Mouse (Mus musculus): Measurements from ENCODE around the gene Ctnnbip1. TPM values are rescaled to one million over a fixed set of nuclear protein-coding genes. Genes with fewer than 3 reads are reported as not detected.

Ctnnbip1 gene
- polyA plus RNA-seq, 1 experiment from 2014 or later: 74.6 TPM

DNA sequence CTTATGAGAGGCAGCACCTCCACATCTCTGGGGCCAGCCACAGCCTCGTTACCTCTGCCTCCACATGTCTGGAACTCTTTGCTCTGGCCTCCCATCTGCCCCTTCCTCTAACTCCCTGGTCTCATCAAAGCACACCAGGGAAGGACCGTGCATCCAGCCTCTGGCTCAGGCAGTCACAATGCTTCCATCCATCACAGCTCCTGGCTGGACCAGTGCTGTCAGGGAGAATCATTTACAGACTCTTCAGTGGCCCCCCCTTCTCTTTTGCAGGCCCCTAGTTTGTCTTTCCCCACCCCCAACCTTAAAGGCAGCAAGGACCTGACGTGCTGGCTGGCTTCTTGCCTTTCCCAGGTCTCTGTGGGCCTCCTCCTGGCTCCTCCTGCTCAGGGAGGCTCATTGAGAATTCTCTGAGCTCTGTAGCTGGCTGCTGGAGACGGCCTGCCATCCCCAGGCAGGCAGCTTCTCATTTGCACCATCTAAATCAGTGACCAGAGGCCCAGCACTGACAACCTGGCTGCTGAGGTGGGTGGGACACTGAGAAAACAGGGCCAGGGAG is 59.0 kb downstream of the Ctnnbip1 start:
- H3K4me1 ChIP-seq (replicated peaks): peaks cover 37% of the 10 kb centered on the region
- 7% methylated on average over 4 of the region's 4 CpGs for WGBS
- no peak overlapping the region for H3K4me3 ChIP-seq (replicated peaks)
- H3K36me3 ChIP-seq: no peaks in the 10 kb centered on the region
- H3K27me3 ChIP-seq: no peaks in the 10 kb centered on the region; the same call in 1 of the 2 replicates
- H3K27ac ChIP-seq: peak overlapping the region; percentile 84
- no peaks in the 10 kb centered on the region for H3K9me3 ChIP-seq
- no peak overlapping the region for H3K4me2 ChIP-seq (replicated peaks)
- peak; percentile 51; the same call in 1 of the 2 replicates for ATAC-seq
- peak overlapping the region; percentile 46 for H3K9ac ChIP-seq (replicated peaks)

DNA sequence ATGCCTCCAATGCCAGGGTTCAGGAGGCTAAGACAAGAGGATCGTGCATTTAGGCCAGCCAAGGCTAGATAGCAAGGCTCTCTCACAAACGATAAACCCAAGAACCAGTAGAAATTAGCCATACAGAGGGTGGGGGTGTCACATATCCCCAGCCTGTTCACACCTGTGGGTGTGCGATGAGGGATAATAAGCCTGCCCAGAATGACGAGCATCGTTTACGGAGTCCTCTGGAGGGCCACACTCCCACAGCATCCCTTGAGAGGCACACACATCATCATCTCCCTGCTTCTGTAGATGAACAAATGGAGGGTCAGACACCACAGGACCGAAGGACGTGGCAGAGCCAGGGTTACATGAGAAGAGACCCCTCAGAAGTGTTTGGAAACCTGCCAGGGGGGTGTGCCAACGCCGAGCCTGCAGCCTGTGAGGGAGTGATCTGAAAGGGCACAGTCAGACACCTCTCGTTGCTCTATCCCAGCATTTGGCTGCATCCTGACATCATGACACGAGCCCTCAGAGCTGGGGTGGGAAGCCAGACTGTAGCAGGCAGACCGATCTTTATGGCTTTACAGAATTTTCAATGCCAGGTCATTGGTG is 60.1 kb downstream of the Ctnnbip1 start:
- Histone ChIP-seq H3K4me3 (replicated peaks) (no peak overlapping the region), H3K36me3 (no peaks in the 10 kb centered on the region), H3K9ac (replicated peaks) (no peak overlapping the region), H3K4me2 (replicated peaks) (no peak overlapping the region), H3K27ac (0 out of 2 replicates have a peak overlapping the region, but pooled peaks have one; percentile 10), H3K27me3 (no peaks in the 10 kb centered on the region; the same call in 1 of the 2 replicates), H3K4me1 (replicated peaks) (peaks cover 33% of the 10 kb centered on the region), H3K9me3 (no peaks in the 10 kb centered on the region)
- WGBS: 70% methylated on average over 13 of the region's 13 CpGs
- no peak for ATAC-seq

DNA sequence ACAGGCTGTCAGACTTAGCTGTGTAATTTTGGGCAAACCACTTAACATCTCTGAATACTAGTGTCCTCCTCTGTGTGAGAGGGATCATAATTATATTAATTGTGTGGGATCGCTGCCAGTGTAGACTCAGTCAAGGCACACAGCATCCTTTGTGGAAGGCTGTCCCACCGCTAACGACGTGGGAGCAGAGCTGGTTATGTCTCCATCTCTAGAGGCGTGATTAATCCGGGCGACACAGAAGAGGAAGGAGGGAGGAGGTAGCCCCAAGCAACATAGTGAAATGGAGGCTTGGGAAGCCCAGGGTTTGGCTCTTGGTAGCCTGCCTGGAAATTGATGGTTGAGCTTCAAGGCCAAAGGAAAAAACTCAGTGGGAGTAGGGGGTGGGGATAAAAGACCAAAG is 60.8 kb downstream of the Ctnnbip1 start:
- Histone ChIP-seq H3K4me1 (replicated peaks) (peaks cover 33% of the 10 kb centered on the region), H3K9me3 (no peaks in the 10 kb centered on the region), H3K27ac (peak overlapping the region; percentile 10; the same call in 1 of the 2 replicates), H3K4me3 (replicated peaks) (no peak overlapping the region), H3K36me3 (no peaks in the 10 kb centered on the region), H3K27me3 (no peaks in the 10 kb centered on the region; the same call in 1 of the 2 replicates), H3K9ac (replicated peaks) (no peak overlapping the region), H3K4me2 (replicated peaks) (no peak overlapping the region)
- ATAC-seq: no peak
- 24% methylated on average over 7 of the region's 7 CpGs for WGBS

DNA sequence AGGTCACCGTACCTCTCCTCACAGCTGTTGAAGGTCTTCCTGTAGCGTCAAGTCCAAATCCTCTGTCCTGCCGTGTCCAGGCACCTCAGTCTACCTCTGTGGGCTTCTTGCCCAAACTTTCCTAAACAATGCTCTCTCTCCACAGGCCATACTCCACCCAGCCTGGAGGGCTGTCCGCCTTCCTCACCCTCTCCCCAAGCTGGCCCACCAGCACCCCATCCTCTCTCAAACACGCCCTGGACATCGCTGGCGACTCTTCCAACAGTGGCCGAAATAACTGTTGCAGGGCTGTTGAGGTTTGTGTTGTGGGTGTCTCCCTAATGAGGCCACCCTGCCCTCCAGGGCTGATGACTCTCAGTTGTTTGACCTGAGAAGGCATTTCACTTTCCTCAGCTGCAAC is 67.2 kb downstream of the Ctnnbip1 start:
- no peak for ATAC-seq
- Histone ChIP-seq H3K27me3 (peaks cover 22% of the 10 kb centered on the region), H3K4me3 (replicated peaks) (no peak overlapping the region; the same call in 1 of the 2 replicates), H3K4me2 (replicated peaks) (peak overlapping the region; percentile 96; the same call in 1 of the 2 replicates), H3K4me1 (replicated peaks) (peaks cover 31% of the 10 kb centered on the region), H3K36me3 (no peaks in the 10 kb centered on the region), H3K9ac (replicated peaks) (peak overlapping the region; percentile 96; the same call in 1 of the 2 replicates), H3K27ac (no peak overlapping the region), H3K9me3 (no peaks in the 10 kb centered on the region)
- 90% methylated on average over 8 of the region's 8 CpGs for WGBS

DNA sequence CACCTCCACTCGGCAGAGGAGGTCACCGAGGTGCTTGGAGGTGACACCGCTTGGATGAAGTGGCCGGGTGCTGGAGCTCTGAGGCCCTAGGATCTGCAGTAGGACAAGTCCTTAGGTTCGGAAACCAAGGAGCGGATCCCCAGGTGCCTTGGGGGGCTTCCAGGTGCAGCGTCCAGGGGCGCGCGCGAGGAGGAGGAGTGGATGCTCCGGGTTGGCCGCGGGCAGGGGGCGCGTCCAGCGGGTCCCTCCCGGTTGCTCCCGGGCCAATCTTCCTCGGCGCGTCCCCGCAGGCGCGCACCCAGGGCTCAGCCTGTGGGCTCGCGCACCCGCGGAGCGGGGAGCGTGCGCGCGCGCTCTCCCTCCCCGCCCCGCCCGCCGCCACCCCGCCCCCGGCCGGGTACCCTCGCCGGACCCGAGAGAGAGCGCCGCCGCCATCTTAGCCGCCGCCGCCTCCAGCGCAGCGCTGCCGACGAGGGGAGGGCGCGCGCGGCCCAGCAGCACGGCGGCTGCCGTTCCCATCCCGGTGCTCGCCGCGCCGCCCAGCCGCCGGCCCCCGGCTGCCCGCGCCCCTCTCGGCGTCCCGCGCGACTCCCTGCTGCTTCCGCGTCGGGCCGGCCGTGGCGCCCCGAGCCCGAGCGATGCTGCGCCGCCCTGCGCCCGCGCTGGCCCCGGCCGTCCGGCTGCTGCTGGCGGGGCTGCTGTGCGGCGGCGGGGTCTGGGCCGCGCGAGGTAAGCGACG is 68.2 kb downstream of the Ctnnbip1 start, which contains the start of gene Clstn1:
TSS of gene Clstn1 (plus strand) at position 425 of the 739 bp plus-strand sequence.
- Histone ChIP-seq H3K36me3 (no peaks in the 10 kb centered on the region), H3K4me2 (replicated peaks) (peak within 1 kb of the TSS; percentile 96), H3K27me3 (peaks cover 22% of the 10 kb centered on the region), H3K27ac (peak within 1 kb of the TSS; percentile 92), H3K9me3 (no peaks in the 10 kb centered on the region), H3K4me3 (replicated peaks) (peak within 1 kb of the TSS; percentile 86), H3K9ac (replicated peaks) (peak within 1 kb of the TSS; percentile 96), H3K4me1 (replicated peaks) (peaks cover 31% of the 10 kb centered on the region)
- peak; percentile 79 for ATAC-seq
- WGBS: under 1% methylated on average over 56 of the region's 103 CpGs

DNA sequence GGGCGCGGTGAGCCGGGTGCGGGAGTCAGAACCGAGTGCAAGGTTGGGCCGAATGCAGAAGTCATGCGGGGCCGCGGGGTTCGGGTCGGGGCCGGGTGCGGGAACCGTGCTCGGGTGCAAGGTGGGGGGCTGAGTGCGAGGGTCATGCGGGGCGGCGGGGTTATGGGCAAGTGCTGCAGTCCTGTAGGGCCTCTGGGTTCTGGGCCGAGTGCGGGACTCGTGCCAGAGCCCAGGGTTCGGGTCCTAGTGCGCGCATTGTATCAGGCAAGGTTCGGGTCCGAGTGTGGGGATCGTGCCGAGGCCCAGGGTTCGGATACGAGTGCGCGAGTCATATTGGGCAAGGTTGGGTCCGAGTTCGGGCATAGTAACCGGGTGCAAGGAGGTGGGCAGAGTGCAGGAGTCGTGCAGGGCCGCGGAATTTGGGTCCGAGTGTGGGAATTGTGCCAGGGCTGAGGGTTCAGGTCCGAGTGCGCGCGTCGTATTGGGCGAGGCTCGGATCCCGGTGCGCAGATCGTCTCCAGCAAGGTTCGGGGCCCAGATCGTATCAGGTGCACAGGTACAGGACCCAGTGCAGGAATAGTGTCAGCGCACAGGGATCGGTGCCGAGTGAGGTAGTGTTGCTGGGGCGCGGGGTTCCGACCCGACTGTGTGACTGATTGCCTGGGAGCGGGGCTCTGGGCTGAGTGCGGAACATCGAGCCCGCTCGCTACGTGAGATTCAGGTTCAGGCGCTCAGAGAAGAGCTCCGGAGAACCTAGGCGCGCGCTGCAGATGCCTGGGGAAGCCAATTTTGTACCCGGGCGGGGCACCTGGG is 69.0 kb downstream of the Ctnnbip1 start:
- under 1% methylated on average over 72 of the region's 72 CpGs for WGBS
- H3K36me3 ChIP-seq: no peaks in the 10 kb centered on the region
- H3K4me3 ChIP-seq (replicated peaks): peak overlapping the region; percentile 86
- H3K4me2 ChIP-seq (replicated peaks): peak overlapping the region; percentile 96
- peak; percentile 63 for ATAC-seq
- no peaks in the 10 kb centered on the region for H3K9me3 ChIP-seq
- peak overlapping the region; percentile 96 for H3K9ac ChIP-seq (replicated peaks)
- peaks cover 22% of the 10 kb centered on the region for H3K27me3 ChIP-seq
- peaks cover 33% of the 10 kb centered on the region for H3K4me1 ChIP-seq (replicated peaks)
- H3K27ac ChIP-seq: peak overlapping the region; percentile 92

DNA sequence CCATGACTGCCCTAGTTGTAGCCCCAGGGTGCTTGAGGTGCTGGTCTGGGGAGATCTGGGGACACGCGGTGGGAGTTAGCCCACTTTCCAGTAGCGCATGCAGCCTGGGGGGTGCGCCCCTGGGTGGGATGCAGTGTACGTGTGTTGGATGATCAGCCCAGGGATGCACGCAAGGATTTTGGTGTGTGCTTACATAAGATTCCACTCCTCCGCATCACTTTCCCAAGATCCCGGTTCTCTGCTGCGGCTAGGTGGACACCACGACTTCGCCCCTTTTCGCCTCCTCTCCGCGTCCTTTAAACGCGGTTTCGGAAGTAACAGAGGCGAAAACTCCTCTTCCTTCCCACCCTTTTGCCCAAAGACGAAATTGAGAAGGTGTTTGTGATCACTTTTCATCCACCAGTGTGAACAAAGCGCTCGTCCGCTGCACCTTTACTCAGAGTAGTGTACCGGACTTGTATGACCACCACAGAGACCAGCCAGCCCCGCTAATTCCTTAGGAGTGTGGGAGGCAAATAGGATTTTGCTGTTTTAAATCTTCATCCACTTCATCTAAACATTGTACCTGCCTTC is 69.6 kb downstream of the Ctnnbip1 start:
- peak overlapping the region; percentile 35; the same call in 1 of the 2 replicates for H3K27ac ChIP-seq
- WGBS: 2% methylated on average over 24 of the region's 24 CpGs

DNA sequence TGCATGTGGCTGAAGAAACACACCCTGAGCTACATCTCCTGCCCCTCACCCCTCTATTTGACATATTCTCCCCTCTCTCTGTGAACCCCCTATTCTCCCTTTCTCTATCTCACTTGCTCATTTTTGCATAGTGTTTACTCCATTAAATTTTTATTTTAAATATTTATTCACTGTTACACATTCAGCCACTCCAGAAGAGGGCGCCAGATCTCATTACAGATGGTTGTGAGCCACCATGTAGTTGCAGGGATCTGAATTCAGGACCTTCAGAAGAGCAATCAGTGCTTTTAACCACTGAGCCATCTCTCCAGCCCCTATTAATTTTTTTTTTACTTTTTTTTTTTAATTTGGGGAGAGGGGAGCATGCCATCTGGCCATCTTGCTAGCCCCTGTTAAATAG is 72.2 kb downstream of the Ctnnbip1 start:
- Histone ChIP-seq H3K27ac (no peak overlapping the region), H3K9me3 (no peaks in the 10 kb centered on the region), H3K27me3 (peaks cover 12% of the 10 kb centered on the region), H3K4me3 (replicated peaks) (no peak overlapping the region), H3K36me3 (no peaks in the 10 kb centered on the region), H3K9ac (replicated peaks) (no peak overlapping the region), H3K4me1 (replicated peaks) (peaks cover 51% of the 10 kb centered on the region), H3K4me2 (replicated peaks) (no peak overlapping the region)
- WGBS: 86% methylated on average over 1 of the region's 1 CpGs
- ATAC-seq: no peak

More for the DNA sequence above, 69.6 kb downstream of the Ctnnbip1 start:
- Histone ChIP-seq H3K4me1 (replicated peaks) (peaks cover 40% of the 10 kb centered on the region), H3K9ac (replicated peaks) (peak overlapping the region; percentile 96), H3K4me3 (replicated peaks) (peak overlapping the region; percentile 86), H3K4me2 (replicated peaks) (peak overlapping the region; percentile 96), H3K27me3 (peaks cover 22% of the 10 kb centered on the region), H3K9me3 (no peaks in the 10 kb centered on the region), H3K36me3 (no peaks in the 10 kb centered on the region)
- ATAC-seq: peak; percentile 41

DNA sequence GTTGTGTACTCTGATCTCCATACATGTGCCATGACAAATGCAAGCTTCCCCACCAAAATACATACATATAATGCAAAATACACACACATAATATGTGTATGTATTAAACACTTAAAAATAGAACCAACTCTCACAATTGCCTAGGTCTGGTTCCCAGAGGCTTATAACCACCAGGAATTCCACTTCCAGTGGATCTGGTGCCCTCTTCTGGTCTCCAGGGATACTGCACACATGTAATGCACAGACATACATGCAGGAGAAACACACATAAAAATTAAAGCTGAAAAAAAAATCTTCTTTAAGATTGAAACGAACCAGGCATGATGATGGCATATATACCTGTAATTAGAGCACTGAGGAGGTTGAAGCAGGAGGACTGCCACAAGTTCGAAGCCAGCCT is 73.5 kb downstream of the Ctnnbip1 start:
- no peak overlapping the region for H3K4me3 ChIP-seq (replicated peaks)
- H3K27me3 ChIP-seq: peaks cover 9% of the 10 kb centered on the region; the same call in 1 of the 2 replicates
- H3K9ac ChIP-seq (replicated peaks): no peak overlapping the region
- peaks cover 55% of the 10 kb centered on the region for H3K4me1 ChIP-seq (replicated peaks)
- ATAC-seq: no peak
- H3K4me2 ChIP-seq (replicated peaks): no peak overlapping the region
- H3K27ac ChIP-seq: no peak overlapping the region
- WGBS: 90% methylated on average over 2 of the region's 2 CpGs
- no peaks in the 10 kb centered on the region for H3K9me3 ChIP-seq
- H3K36me3 ChIP-seq: no peaks in the 10 kb centered on the region

DNA sequence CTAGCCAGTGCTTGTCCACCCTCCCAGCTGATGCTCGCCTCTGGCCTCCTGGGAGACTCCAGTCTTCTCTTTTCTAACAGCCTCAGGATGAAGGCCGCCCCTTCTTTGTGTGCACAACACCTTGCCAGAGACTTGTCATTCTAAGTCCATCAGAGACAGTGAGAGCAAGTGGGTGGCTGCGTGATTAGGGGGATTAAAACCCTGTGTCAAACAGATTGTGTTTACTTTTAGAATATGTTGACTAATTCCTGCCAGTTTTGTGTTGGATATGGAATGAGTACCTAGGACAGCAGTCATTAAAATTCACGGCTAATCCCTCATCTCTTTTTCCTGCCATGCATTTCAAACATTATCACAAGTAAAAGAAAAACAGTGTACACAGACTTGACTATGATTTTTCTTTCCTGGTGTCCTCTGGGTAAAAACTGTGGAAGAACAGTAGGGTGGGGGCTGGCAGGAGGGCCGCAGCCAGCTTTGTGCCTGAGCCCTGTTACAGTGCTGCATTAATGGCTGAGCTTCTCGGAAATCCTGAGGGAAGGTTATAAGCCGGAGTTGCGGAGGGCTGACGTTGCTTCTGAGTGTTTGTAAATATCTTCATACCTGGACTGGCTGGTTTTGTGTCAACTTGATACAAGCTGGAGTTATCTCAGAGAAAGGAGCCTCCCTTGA is 77.0 kb downstream of the Ctnnbip1 start:
- Histone ChIP-seq H3K9ac (replicated peaks) (no peak overlapping the region), H3K27me3 (no peaks in the 10 kb centered on the region), H3K36me3 (no peaks in the 10 kb centered on the region), H3K27ac (peak overlapping the region; percentile 52), H3K4me1 (replicated peaks) (peaks cover 30% of the 10 kb centered on the region), H3K9me3 (no peaks in the 10 kb centered on the region), H3K4me2 (replicated peaks) (no peak overlapping the region), H3K4me3 (replicated peaks) (no peak overlapping the region)
- 55% methylated on average over 9 of the region's 9 CpGs for WGBS
- ATAC-seq: peak; percentile 62

Measured in midbrain, embryonic 13.5 days (tissue).